Mouse (Mus musculus): ENCODE data around the gene Tenm4. TPM values are rescaled to one million over a fixed set of nuclear protein-coding genes. Genes with fewer than 3 reads are reported as not detected.
A peak's percentile ranks its signal among the peaks of the same experiment; 100 is the strongest.

Gene Tenm4
- polyA plus RNA-seq, 1 experiment from 2014 or later = 7.3 TPM

GRCm38 (mm10) chr7:96489348-96490076, 318.5 kb downstream of the Tenm4 start:
- DNase-seq (ENCODE audit: low spot score) (no peak), ATAC-seq (replicated peaks; ENCODE audit: low FRiP score) (peak; percentile 29)
- H3K27ac ChIP-seq (ENCODE audit: low read depth, low read length) = no peak overlapping the region
- H3K4me3 ChIP-seq (ENCODE audit: low read depth, low read length) = no peak overlapping the region
- H3K4me1 ChIP-seq (replicated peaks; ENCODE audit: control insufficient read depth, insufficient read depth, low read length) = no peaks in the 10 kb centered on the region
- no peak overlapping the region for H3K4me2 ChIP-seq
- no peaks in the 10 kb centered on the region for H3K9me3 ChIP-seq (ENCODE audit: control insufficient read depth, low read length)
- WGBS = 86% methylated on average over 6 of the region's 6 CpGs
- H3K9ac ChIP-seq (ENCODE audit: low read depth, low read length) = no peak overlapping the region
- no peaks in the 10 kb centered on the region for H3K36me3 ChIP-seq (ENCODE audit: control insufficient read depth, insufficient read depth, low read length)
- no peaks in the 10 kb centered on the region for H3K27me3 ChIP-seq (replicated peaks; ENCODE audit: control insufficient read depth, insufficient read depth, low read length)

- H3K4me1 ChIP-seq (replicated peaks; ENCODE audit: control insufficient read depth, insufficient read depth, low read length) = no peaks in the 10 kb centered on the region
- 72% methylated on average over 2 of the region's 2 CpGs for whole genome bisulfite sequencing
- no peak for ATAC-seq (replicated peaks; ENCODE audit: low FRiP score)
These were observed 320.9 kb downstream of the Tenm4 start for GRCm38 (mm10) chr7:96491896-96492295.

GRCm38 (mm10) chr7:96492696-96493095, 321.6 kb downstream of the Tenm4 start:
- whole genome bisulfite sequencing = 72% methylated on average over 7 of the region's 7 CpGs
- DNase-seq (ENCODE audit: low spot score) (no peak), ATAC-seq (replicated peaks; ENCODE audit: low FRiP score) (no peak)
- H3K4me1 ChIP-seq (replicated peaks; ENCODE audit: control insufficient read depth, insufficient read depth, low read length) = no peaks in the 10 kb centered on the region
- H3K9me3 ChIP-seq (ENCODE audit: control insufficient read depth, low read length) = no peaks in the 10 kb centered on the region
- no peak overlapping the region for H3K4me2 ChIP-seq
- no peak overlapping the region for H3K4me3 ChIP-seq (ENCODE audit: low read depth, low read length)
- H3K9ac ChIP-seq (ENCODE audit: low read depth, low read length) = no peak overlapping the region
- no peaks in the 10 kb centered on the region for H3K27me3 ChIP-seq (replicated peaks; ENCODE audit: control insufficient read depth, insufficient read depth, low read length)
- no peak overlapping the region for H3K27ac ChIP-seq (ENCODE audit: low read depth, low read length)
- no peaks in the 10 kb centered on the region for H3K36me3 ChIP-seq (ENCODE audit: control insufficient read depth, insufficient read depth, low read length)

More at GRCm38 (mm10) chr7:96491896-96492295, 320.9 kb downstream of the Tenm4 start:
- Histone ChIP-seq H3K27me3 (replicated peaks; ENCODE audit: control insufficient read depth, insufficient read depth, low read length) (no peaks in the 10 kb centered on the region), H3K9ac (ENCODE audit: low read depth, low read length) (no peak overlapping the region), H3K27ac (ENCODE audit: low read depth, low read length) (no peak overlapping the region), H3K36me3 (ENCODE audit: control insufficient read depth, insufficient read depth, low read length) (no peaks in the 10 kb centered on the region), H3K4me3 (ENCODE audit: low read depth, low read length) (no peak overlapping the region), H3K4me2 (no peak overlapping the region), H3K9me3 (ENCODE audit: control insufficient read depth, low read length) (no peaks in the 10 kb centered on the region)
- DNase-seq (ENCODE audit: low spot score) = no peak

- 79% methylated on average over 16 of the region's 16 CpGs for WGBS
- Histone ChIP-seq H3K36me3 (ENCODE audit: control insufficient read depth, insufficient read depth, low read length) (no peaks in the 10 kb centered on the region), H3K4me3 (ENCODE audit: low read depth, low read length) (no peak overlapping the region), H3K9me3 (ENCODE audit: control insufficient read depth, low read length) (no peaks in the 10 kb centered on the region), H3K27me3 (replicated peaks; ENCODE audit: control insufficient read depth, insufficient read depth, low read length) (no peaks in the 10 kb centered on the region), H3K4me2 (no peak overlapping the region), H3K27ac (ENCODE audit: low read depth, low read length) (no peak overlapping the region), H3K4me1 (replicated peaks; ENCODE audit: control insufficient read depth, insufficient read depth, low read length) (no peaks in the 10 kb centered on the region), H3K9ac (ENCODE audit: low read depth, low read length) (no peak overlapping the region)
- ATAC-seq (replicated peaks; ENCODE audit: low FRiP score) (no peak), DNase-seq (ENCODE audit: low spot score) (no peak)
These were observed 323.0 kb downstream of the Tenm4 start for GRCm38 (mm10) chr7:96494057-96494456.

GRCm38 (mm10) chr7:96500108-96500507, 329.1 kb downstream of the Tenm4 start:
- 87% methylated on average over 5 of the region's 5 CpGs for WGBS
- Histone ChIP-seq H3K9ac (ENCODE audit: low read depth, low read length) (no peak overlapping the region), H3K9me3 (ENCODE audit: control insufficient read depth, low read length) (no peaks in the 10 kb centered on the region), H3K4me3 (ENCODE audit: low read depth, low read length) (no peak overlapping the region), H3K4me2 (no peak overlapping the region), H3K27ac (ENCODE audit: low read depth, low read length) (no peak overlapping the region), H3K27me3 (replicated peaks; ENCODE audit: control insufficient read depth, insufficient read depth, low read length) (no peaks in the 10 kb centered on the region), H3K4me1 (replicated peaks; ENCODE audit: control insufficient read depth, insufficient read depth, low read length) (no peaks in the 10 kb centered on the region), H3K36me3 (ENCODE audit: control insufficient read depth, insufficient read depth, low read length) (no peaks in the 10 kb centered on the region)
- no peak for DNase-seq (ENCODE audit: low spot score)
- ATAC-seq (replicated peaks; ENCODE audit: low FRiP score) = no peak

GRCm38 (mm10) chr7:96500797-96501196, 329.8 kb downstream of the Tenm4 start:
- DNase-seq (ENCODE audit: low spot score) (no peak), ATAC-seq (replicated peaks; ENCODE audit: low FRiP score) (no peak)
- Histone ChIP-seq H3K27ac (ENCODE audit: low read depth, low read length) (no peak overlapping the region), H3K36me3 (ENCODE audit: control insufficient read depth, insufficient read depth, low read length) (no peaks in the 10 kb centered on the region), H3K4me1 (replicated peaks; ENCODE audit: control insufficient read depth, insufficient read depth, low read length) (no peaks in the 10 kb centered on the region), H3K9me3 (ENCODE audit: control insufficient read depth, low read length) (no peaks in the 10 kb centered on the region), H3K9ac (ENCODE audit: low read depth, low read length) (no peak overlapping the region), H3K27me3 (replicated peaks; ENCODE audit: control insufficient read depth, insufficient read depth, low read length) (no peaks in the 10 kb centered on the region), H3K4me3 (ENCODE audit: low read depth, low read length) (no peak overlapping the region), H3K4me2 (no peak overlapping the region)
- WGBS = 67% methylated on average over 4 of the region's 4 CpGs

GRCm38 (mm10) chr7:96502321-96502973, 331.4 kb downstream of the Tenm4 start:
- DNase-seq (ENCODE audit: low spot score) (no peak), ATAC-seq (replicated peaks; ENCODE audit: low FRiP score) (no peak)
- H3K9me3 ChIP-seq (ENCODE audit: control insufficient read depth, low read length) = no peaks in the 10 kb centered on the region
- H3K27me3 ChIP-seq (replicated peaks; ENCODE audit: control insufficient read depth, insufficient read depth, low read length) = no peaks in the 10 kb centered on the region
- no peak overlapping the region for H3K27ac ChIP-seq (ENCODE audit: low read depth, low read length)
- H3K4me2 ChIP-seq = no peak overlapping the region
- no peak overlapping the region for H3K4me3 ChIP-seq (ENCODE audit: low read depth, low read length)
- H3K4me1 ChIP-seq (replicated peaks; ENCODE audit: control insufficient read depth, insufficient read depth, low read length) = no peaks in the 10 kb centered on the region
- H3K9ac ChIP-seq (ENCODE audit: low read depth, low read length) = no peak overlapping the region
- no peaks in the 10 kb centered on the region for H3K36me3 ChIP-seq (ENCODE audit: control insufficient read depth, insufficient read depth, low read length)
- WGBS = 58% methylated on average over 11 of the region's 11 CpGs

GRCm38 (mm10) chr7:96505538-96505937, 334.5 kb downstream of the Tenm4 start:
- H3K9ac ChIP-seq (ENCODE audit: low read depth, low read length) = no peak overlapping the region
- H3K4me1 ChIP-seq (replicated peaks; ENCODE audit: control insufficient read depth, insufficient read depth, low read length) = no peaks in the 10 kb centered on the region
- no peaks in the 10 kb centered on the region for H3K27me3 ChIP-seq (replicated peaks; ENCODE audit: control insufficient read depth, insufficient read depth, low read length)
- no peak overlapping the region for H3K4me3 ChIP-seq (ENCODE audit: low read depth, low read length)
- no peak for DNase-seq (ENCODE audit: low spot score)
- 61% methylated on average over 6 of the region's 6 CpGs for WGBS
- ATAC-seq (replicated peaks; ENCODE audit: low FRiP score) = no peak
- H3K36me3 ChIP-seq (ENCODE audit: control insufficient read depth, insufficient read depth, low read length) = no peaks in the 10 kb centered on the region
- H3K4me2 ChIP-seq = no peak overlapping the region
- H3K9me3 ChIP-seq (ENCODE audit: control insufficient read depth, low read length) = no peaks in the 10 kb centered on the region
- H3K27ac ChIP-seq (ENCODE audit: low read depth, low read length) = no peak overlapping the region

GRCm38 (mm10) chr7:96507046-96507445, 336.0 kb downstream of the Tenm4 start:
- Histone ChIP-seq H3K4me2 (no peak overlapping the region), H3K9ac (ENCODE audit: low read depth, low read length) (no peak overlapping the region), H3K27me3 (replicated peaks; ENCODE audit: control insufficient read depth, insufficient read depth, low read length) (no peaks in the 10 kb centered on the region), H3K4me1 (replicated peaks; ENCODE audit: control insufficient read depth, insufficient read depth, low read length) (no peaks in the 10 kb centered on the region), H3K36me3 (ENCODE audit: control insufficient read depth, insufficient read depth, low read length) (no peaks in the 10 kb centered on the region), H3K27ac (ENCODE audit: low read depth, low read length) (no peak overlapping the region), H3K9me3 (ENCODE audit: control insufficient read depth, low read length) (no peaks in the 10 kb centered on the region), H3K4me3 (ENCODE audit: low read depth, low read length) (no peak overlapping the region)
- DNase-seq (ENCODE audit: low spot score) (no peak), ATAC-seq (replicated peaks; ENCODE audit: low FRiP score) (no peak)
- WGBS = 81% methylated on average over 8 of the region's 8 CpGs

Measured in liver, embryonic 11.5 days (tissue).